Comparison of ENCODE assay signal across 13 mouse cellular contexts in genomic region chr11:83078423-83079140, GRCm38 (mm10). TPM values are rescaled to one million over a fixed set of nuclear protein-coding genes. Genes with fewer than 3 reads are reported as not detected.
DNase-seq lines count a peak whose midpoint lies in the region; ATAC-seq and TF ChIP-seq lines count a peak whose summit lies in the region.
"Had no signal": no experiment of that assay in that cellular context is flagged by ENCODE, and none has a peak within 500 bp of the region (broad histone marks: within the 10 kb centered on the region; RNA-seq: fewer than 3 reads in every experiment).

No protein-coding gene starts in this region.

- TF ChIP-seq CTCF in kidney, adult 2 months (conservative IDR thresholded peaks at IDR 0.05; ENCODE audit: insufficient read depth, insufficient read length, low read depth, low read length) = no peak
- TF ChIP-seq CTCF in G1E (IDR thresholded peaks at IDR 0.05; ENCODE audit: low read depth, low read length) = no peak

- no peak overlapping the region for H3K4me3 ChIP-seq in kidney, adult 2 months (ENCODE audit: insufficient read depth, low read depth, low read length)
- H3K4me3 ChIP-seq in G1E (ENCODE audit: low read depth, low read length) = peak overlapping the region; percentile 65; the same call in 1 of the 2 replicates
- no peak overlapping the region for H3K4me3 ChIP-seq in hindbrain, embryonic 10.5 days
- H3K4me3 ChIP-seq: erythroblast, embryonic 14.5 days; limb, embryonic 15.5 days had no signal

- H3K36me3 ChIP-seq in kidney, adult 2 months (ENCODE audit: control insufficient read depth, insufficient read depth, low read length) = no peaks in the 10 kb centered on the region
- no peaks in the 10 kb centered on the region for H3K36me3 ChIP-seq in G1E (replicated peaks)
- no peaks in the 10 kb centered on the region for H3K36me3 ChIP-seq in hindbrain, embryonic 10.5 days
- H3K36me3 ChIP-seq: limb, embryonic 15.5 days had no signal

- H3K4me1 ChIP-seq in kidney, adult 2 months (ENCODE audit: control insufficient read depth, insufficient read depth, low read length) = peaks cover 10% of the 10 kb centered on the region; the same call in 1 of the 2 replicates
- peaks cover 42% of the 10 kb centered on the region for H3K4me1 ChIP-seq in G1E (ENCODE audit: insufficient read depth, low read depth, low read length)
- no peaks in the 10 kb centered on the region for H3K4me1 ChIP-seq in hindbrain, embryonic 10.5 days (replicated peaks)
- H3K4me1 ChIP-seq: limb, embryonic 15.5 days had no signal

- 73% methylated on average over 5 of the region's 5 CpGs for WGBS in kidney, adult 2 months
- WGBS in hindbrain, embryonic 10.5 days = 84% methylated on average over 5 of the region's 5 CpGs

- no peak for ATAC-seq in G1E (ENCODE audit: extremely low read depth, insufficient number of reproducible peaks, low FRiP score, poor library complexity, severe bottlenecking)
- 0 out of 2 replicates have a peak, but pooled peaks have one; percentile 4 for ATAC-seq in monocyte, adult 5-6 weeks (replicated peaks; ENCODE audit: insufficient number of reproducible peaks, low FRiP score, low TSS enrichment, poor library complexity, severe bottlenecking)

- no peak for TF ChIP-seq POLR2A in kidney, adult 2 months (IDR thresholded peaks at IDR 0.05; ENCODE audit: low read depth, low read length)

- no peaks in the 10 kb centered on the region for H3K27me3 ChIP-seq in kidney, adult 2 months (replicated peaks; ENCODE audit: control insufficient read depth, insufficient read depth, low read length)
- H3K27me3 ChIP-seq in G1E (ENCODE audit: insufficient read depth, low read length) = no peaks in the 10 kb centered on the region
- H3K27me3 ChIP-seq in hindbrain, embryonic 10.5 days (ENCODE audit: insufficient read depth, poor library complexity, severe bottlenecking) = no peaks in the 10 kb centered on the region
- H3K27me3 ChIP-seq: limb, embryonic 15.5 days had no signal

- H3K27ac ChIP-seq in kidney, adult 2 months (ENCODE audit: insufficient read depth, low read depth, low read length) = peak overlapping the region; percentile 83
- H3K27ac ChIP-seq in hindbrain, embryonic 10.5 days = no peak overlapping the region
- H3K27ac ChIP-seq: limb, embryonic 15.5 days had no signal

- peaks cover 8% of the 10 kb centered on the region for H3K9me3 ChIP-seq in G1E (replicated peaks)
- no peaks in the 10 kb centered on the region for H3K9me3 ChIP-seq in hindbrain, embryonic 10.5 days
- H3K9me3 ChIP-seq: limb, embryonic 15.5 days had no signal

- intact Hi-C loops in left cerebral cortex, postnatal 10 days (cut with DNase I) = no loop called here

- no peak for DNase-seq in kidney, adult 2 months
- no peak for DNase-seq in kidney, adult 11 months
- no peak for DNase-seq in G1E (ENCODE audit: low spot score)
- peak; percentile 70 for DNase-seq in induced T-regulatory cell, adult 2 months (ENCODE audit: low read depth)
- no peak for DNase-seq in left cerebral cortex, postnatal 10 days (ENCODE audit: extremely low spot score in 1 of 2, low spot score in 2 of 2)
- DNase-seq in hindbrain, embryonic 10.5 days (ENCODE audit: low spot score) = no peak
- DNase-seq in cerebellum, adult 11-12 months = no peak
- DNase-seq: cerebellum, postnatal 36 days had no signal

RNA-seq across cellular contexts. Expression of gene Slfn2, which starts 13.7 kb away (rescaled TPM):
- 4.0 and 7.3 TPM in 2 replicates for polyA plus RNA-seq in kidney, adult 2 months (2012; rRNA removed)
- total RNA-seq in G1E (2014; fragmentation: Nextera tagmentation) = 2.3 and 3.8 TPM in 2 replicates
- 44.5 and 48.4 TPM in 2 replicates for total RNA-seq in G1E (2017)
- 0.72 and 0.96 TPM in 2 replicates for polyA plus RNA-seq in G1E (2012)
- 546 to 771 TPM (median 642 TPM) in 3 replicates for total RNA-seq in monocyte, adult 5-6 weeks (2017)
- under 1 TPM; 0.34 to 0.60 TPM for total RNA-seq in left cerebral cortex, postnatal 10 days (2021)
- 0.85 and 1.9 TPM in 2 replicates for polyA plus RNA-seq in hindbrain, embryonic 10.5 days (2016; fragmentation: Nextera tagmentation; extraction: Ambion mirVana)
- polyA plus RNA-seq: erythroblast, embryonic 14.5 days had no signal

RNA-seq across cellular contexts. Expression of gene Slfn1, which starts 38.1 kb away (rescaled TPM):
- polyA plus RNA-seq in kidney, adult 2 months (2012; rRNA removed) = 0.29 and 2.6 TPM in 2 replicates
- total RNA-seq in G1E (2014; fragmentation: Nextera tagmentation) (not detected in 2 replicates), G1E (2017) (0.17 and 0.22 TPM in 2 replicates)
- not detected in 2 replicates for polyA plus RNA-seq in G1E (2012)
- 23.8 to 42.1 TPM (median 29.4 TPM) in 3 replicates for total RNA-seq in monocyte, adult 5-6 weeks (2017)
- not detected for total RNA-seq in left cerebral cortex, postnatal 10 days (2021)
- not detected in 2 replicates for polyA plus RNA-seq in hindbrain, embryonic 10.5 days (2016; fragmentation: Nextera tagmentation; extraction: Ambion mirVana)
- total RNA-seq: ES-E14; gastrocnemius, postnatal 25 days had no signal
- polyA plus RNA-seq: erythroblast, embryonic 14.5 days had no signal

RNA-seq across cellular contexts. Expression of gene Slfn8, which starts 58.0 kb away (rescaled TPM):
- polyA plus RNA-seq in kidney, adult 2 months (2012; rRNA removed) = 0.37 and 1.3 TPM in 2 replicates
- total RNA-seq in G1E (2014; fragmentation: Nextera tagmentation) (0.39 TPM in 1 of 2 replicates, not detected in the other), G1E (2017) (0.06 and 0.16 TPM in 2 replicates)
- polyA plus RNA-seq in G1E (2012) = not detected in 2 replicates
- 32.7 to 79.3 TPM (median 34.1 TPM) in 3 replicates for total RNA-seq in monocyte, adult 5-6 weeks (2017)
- total RNA-seq in left cerebral cortex, postnatal 10 days (2021) = under 1 TPM; 0.28 TPM
- polyA plus RNA-seq in hindbrain, embryonic 10.5 days (2016; fragmentation: Nextera tagmentation; extraction: Ambion mirVana) = 0.19 and 0.24 TPM in 2 replicates
- polyA plus RNA-seq: erythroblast, embryonic 14.5 days had no signal

Comparison
In these comparisons a context has a peak if more than half of its experiments do, and no peak if none do; other contexts are left out.
1. RNA of gene Slfn2, which starts 13.7 kb away (total RNA-seq): 546 to 771 TPM in monocyte, adult 5-6 weeks; 2.3 to 48.4 TPM in G1E and 0.34 to 0.60 TPM in left cerebral cortex, postnatal 10 days; every median in the first group is over 10 times any median in the second.
2. RNA of gene Slfn1, which starts 38.1 kb away (total RNA-seq): 23.8 to 42.1 TPM in monocyte, adult 5-6 weeks; 0.17 to 0.22 TPM in G1E and not detected in left cerebral cortex, postnatal 10 days; every median in the first group is over 10 times any median in the second.
3. RNA of gene Slfn8, which starts 58.0 kb away (total RNA-seq): 32.7 to 79.3 TPM in monocyte, adult 5-6 weeks; 0.28 TPM in left cerebral cortex, postnatal 10 days and 0.06 to 0.39 TPM in G1E; every median in the first group is over 10 times any median in the second.